Mouse (Mus musculus) hindbrain, embryonic 14.5 days (tissue): Measurements from ENCODE around the gene Smg6. TPM values are rescaled to one million over a fixed set of nuclear protein-coding genes. Genes with fewer than 3 reads are reported as not detected.

Experiments used
- ATAC-seq: fragments of 200-750 bp; cut with Nextera tagmentation; 2 replicates; pipeline ENCODE4 v1.8.0; 2017; ENCODE audit warnings: moderate number of reproducible peaks, mild to moderate bottlenecking, moderate TSS enrichment, moderate library complexity; ENCODE audit not compliant: low FRiP score
- DNase-seq: peaks from one replicate; pipeline ENCODE4 v3.0.0-alpha.2; 2015; ENCODE audit warnings: low spot score
- H3K27ac ChIP-seq: fragments of 300-500 bp; sonication (generic); 2 replicates; pipeline ENCODE4 v1.5.1; 2014; ENCODE audit warnings: mild to moderate bottlenecking, moderate library complexity
- H3K27me3 ChIP-seq: fragments of 300-500 bp; sonication (generic); 2 replicates; pipeline ENCODE4 v1.6.1; 2014; ENCODE audit warnings: mild to moderate bottlenecking, low read length, mixed read lengths; ENCODE audit not compliant: control insufficient read depth, insufficient read depth
- H3K36me3 ChIP-seq: fragments of 300-500 bp; sonication (generic); replicated peaks from 2 replicates; pipeline ENCODE4 v1.6.1; 2014; ENCODE audit not compliant: control insufficient read depth, insufficient read depth
- H3K4me1 ChIP-seq: fragments of 300-500 bp; sonication (generic); replicated peaks from 2 replicates; pipeline ENCODE4 v1.6.1; 2014; ENCODE audit warnings: antibody characterized with exemption, low read length, mixed read lengths; ENCODE audit not compliant: control insufficient read depth, insufficient read depth
- H3K4me2 ChIP-seq: fragments of 300-500 bp; sonication (generic); replicated peaks from 2 replicates; pipeline ENCODE4 v1.6.1; 2014; ENCODE audit warnings: mild to moderate bottlenecking, moderate library complexity
- H3K4me3 ChIP-seq: fragments of 300-500 bp; sonication (generic); replicated peaks from 2 replicates; pipeline ENCODE4 v1.5.1; 2014; ENCODE audit warnings: mild to moderate bottlenecking, low read length
- H3K9ac ChIP-seq: fragments of 300-500 bp; sonication (generic); 2 replicates; pipeline ENCODE4 v1.6.1; 2014
- H3K9me3 ChIP-seq: fragments of 300-500 bp; sonication (generic); 2 replicates; pipeline ENCODE4 v1.6.1; 2016; ENCODE audit warnings: low read length; ENCODE audit not compliant: control insufficient read depth
- whole genome bisulfite sequencing: fragments of 180-500 bp; shearing (Covaris S2); extraction: QIAGEN DNeasy Blood & Tissue Kit; methylation state at CpG from one replicate; pipeline ENCODE4 v1.1.7; 2014; 5-methylcytosine and 5-hydroxymethylcytosine counted together
- polyA plus RNA-seq: library from polyadenylated mRNA; unstranded; fragments of >200 nt; fragmentation: Nextera tagmentation; extraction: Ambion mirVana; gene quantifications from 2 replicates; pipeline ENCODE4 v1.2.1, GENCODE M21; 2014

Smg6 gene
- polyA plus RNA-seq, 1 experiment from 2014 or later, result 14.0 TPM

- Histone ChIP-seq H3K27me3 (no peaks in the 10 kb centered on the region), H3K27ac (0 out of 2 replicates have a peak overlapping the region, but pooled peaks have one; percentile 34), H3K9me3 (no peaks in the 10 kb centered on the region), H3K36me3 (peaks cover 14% of the 10 kb centered on the region; the same call in 1 of the 2 replicates), H3K4me1 (peaks cover 16% of the 10 kb centered on the region), H3K9ac (no peak overlapping the region), H3K4me3 (no peak overlapping the region), H3K4me2 (no peak overlapping the region)
- no peak for DNase-seq
- 82% methylated on average over 7 of the region's 7 CpGs for WGBS
- ATAC-seq, result no peak
These were observed 122.2 kb downstream of the Smg6 start for GRCm38 (mm10) chr11:75047736-75048407.

GRCm38 (mm10) chr11:75049146-75049545 is 123.5 kb downstream of the Smg6 start:
- DNase-seq, result no peak
- Histone ChIP-seq H3K27me3 (no peaks in the 10 kb centered on the region), H3K36me3 (peaks cover 13% of the 10 kb centered on the region; the same call in 1 of the 2 replicates), H3K4me1 (peaks cover 16% of the 10 kb centered on the region), H3K27ac (no peak overlapping the region), H3K4me2 (no peak overlapping the region), H3K4me3 (no peak overlapping the region), H3K9me3 (no peaks in the 10 kb centered on the region), H3K9ac (no peak overlapping the region)
- no peak for ATAC-seq
- 73% methylated on average over 2 of the region's 2 CpGs for WGBS

DNA sequence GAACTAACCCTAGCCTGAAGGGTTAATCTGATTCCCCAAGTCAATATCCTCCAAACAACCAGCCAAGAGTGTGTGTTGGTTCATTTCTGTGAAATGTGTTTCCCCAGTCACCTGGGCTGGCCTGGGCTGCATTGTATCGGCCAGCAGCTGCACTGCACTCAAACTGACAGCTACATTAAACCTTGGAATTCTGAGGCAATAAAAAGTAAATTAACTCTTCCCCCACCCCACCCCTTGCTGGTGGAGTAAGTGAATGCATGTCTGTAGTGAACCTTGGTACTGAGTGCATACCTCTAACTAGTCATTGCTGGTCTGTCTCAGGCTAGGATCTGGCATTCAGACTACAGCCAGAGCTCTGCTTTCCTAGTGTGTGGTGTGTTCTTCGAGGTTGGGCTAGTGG is 124.2 kb downstream of the Smg6 start:
- H3K4me2 ChIP-seq, result no peak overlapping the region
- peaks cover 17% of the 10 kb centered on the region for H3K36me3 ChIP-seq
- DNase-seq (no peak), ATAC-seq (no peak)
- H3K27ac ChIP-seq, result no peak overlapping the region
- H3K9me3 ChIP-seq, result no peaks in the 10 kb centered on the region
- H3K9ac ChIP-seq, result no peak overlapping the region
- peaks cover 16% of the 10 kb centered on the region for H3K4me1 ChIP-seq
- no peaks in the 10 kb centered on the region for H3K27me3 ChIP-seq
- H3K4me3 ChIP-seq, result no peak overlapping the region
- 71% methylated on average over 2 of the region's 2 CpGs for WGBS

- Histone ChIP-seq H3K4me2 (no peak overlapping the region), H3K9ac (no peak overlapping the region), H3K27me3 (no peaks in the 10 kb centered on the region), H3K9me3 (no peaks in the 10 kb centered on the region), H3K4me1 (peaks cover 16% of the 10 kb centered on the region), H3K36me3 (peaks cover 25% of the 10 kb centered on the region), H3K27ac (peak overlapping the region; percentile 49), H3K4me3 (no peak overlapping the region)
- 79% methylated on average over 1 of the region's 1 CpGs for WGBS
- DNase-seq (no peak), ATAC-seq (no peak)
These were observed 125.6 kb downstream of the Smg6 start for GRCm38 (mm10) chr11:75051239-75051638.

- H3K4me1 ChIP-seq, result peaks cover 16% of the 10 kb centered on the region
- DNase-seq (no peak), ATAC-seq (no peak)
- 62% methylated on average over 13 of the region's 13 CpGs for WGBS
- no peak overlapping the region for H3K9ac ChIP-seq
- no peak overlapping the region for H3K4me3 ChIP-seq
- H3K27ac ChIP-seq, result peak overlapping the region; percentile 49
- no peaks in the 10 kb centered on the region for H3K9me3 ChIP-seq
- H3K4me2 ChIP-seq, result no peak overlapping the region
- peaks cover 19% of the 10 kb centered on the region for H3K36me3 ChIP-seq
- no peaks in the 10 kb centered on the region for H3K27me3 ChIP-seq
These were observed 126.3 kb downstream of the Smg6 start for GRCm38 (mm10) chr11:75051712-75052550.

DNA sequence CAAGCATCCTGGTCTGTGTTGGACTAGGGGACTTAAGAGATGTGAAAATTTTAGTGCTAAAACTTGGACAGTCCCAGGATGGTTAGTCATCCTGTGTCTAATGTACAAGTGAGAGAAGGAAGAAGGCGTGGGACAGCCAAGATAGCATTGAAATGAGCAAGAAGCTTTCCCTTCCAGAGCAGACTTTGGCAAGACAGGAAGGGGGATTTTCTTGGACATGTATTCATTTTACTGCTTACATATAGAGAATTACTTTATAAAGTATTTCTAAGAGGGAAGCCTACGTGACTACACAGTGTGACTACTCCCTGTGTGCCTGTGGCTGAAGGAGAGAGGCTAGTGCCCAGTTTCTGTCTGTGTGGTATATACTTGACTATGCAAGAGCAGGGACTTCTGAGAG is 127.4 kb downstream of the Smg6 start:
- ATAC-seq, result no peak
- H3K27me3 ChIP-seq, result no peaks in the 10 kb centered on the region
- 90% methylated on average over 2 of the region's 2 CpGs for WGBS
- no peak overlapping the region for H3K4me2 ChIP-seq
- H3K4me1 ChIP-seq, result peaks cover 12% of the 10 kb centered on the region
- no peak overlapping the region for H3K27ac ChIP-seq
- H3K4me3 ChIP-seq, result no peak overlapping the region
- H3K9ac ChIP-seq, result no peak overlapping the region
- peaks cover 26% of the 10 kb centered on the region for H3K36me3 ChIP-seq
- no peak for DNase-seq
- no peaks in the 10 kb centered on the region for H3K9me3 ChIP-seq

GRCm38 (mm10) chr11:75053722-75054121 is 128.1 kb downstream of the Smg6 start:
- 0 out of 2 replicates have a peak overlapping the region, but pooled peaks have one; percentile 4 for H3K27ac ChIP-seq

GRCm38 (mm10) chr11:75054184-75054877 is 128.7 kb downstream of the Smg6 start:
- ATAC-seq, result no peak
- Histone ChIP-seq H3K9ac (no peak overlapping the region), H3K4me3 (no peak overlapping the region), H3K27ac (0 out of 2 replicates have a peak overlapping the region, but pooled peaks have one; percentile 4), H3K4me2 (no peak overlapping the region), H3K36me3 (peaks cover 28% of the 10 kb centered on the region), H3K27me3 (no peaks in the 10 kb centered on the region), H3K9me3 (no peaks in the 10 kb centered on the region), H3K4me1 (peaks cover 12% of the 10 kb centered on the region)
- DNase-seq, result no peak
- WGBS, result 72% methylated on average over 5 of the region's 5 CpGs

More at GRCm38 (mm10) chr11:75053722-75054121, 128.1 kb downstream of the Smg6 start:
- H3K4me3 ChIP-seq, result no peak overlapping the region
- ATAC-seq, result no peak
- no peaks in the 10 kb centered on the region for H3K27me3 ChIP-seq
- H3K9ac ChIP-seq, result no peak overlapping the region
- WGBS, result 71% methylated on average over 7 of the region's 7 CpGs
- peaks cover 28% of the 10 kb centered on the region for H3K36me3 ChIP-seq
- DNase-seq, result no peak
- no peak overlapping the region for H3K4me2 ChIP-seq
- peaks cover 12% of the 10 kb centered on the region for H3K4me1 ChIP-seq
- no peaks in the 10 kb centered on the region for H3K9me3 ChIP-seq

- H3K4me3 ChIP-seq, result no peak overlapping the region
- peaks cover 12% of the 10 kb centered on the region for H3K4me1 ChIP-seq
- H3K9me3 ChIP-seq, result no peaks in the 10 kb centered on the region
- no peak overlapping the region for H3K4me2 ChIP-seq
- no peak overlapping the region for H3K27ac ChIP-seq
- 89% methylated on average over 3 of the region's 3 CpGs for whole genome bisulfite sequencing
- peaks cover 28% of the 10 kb centered on the region for H3K36me3 ChIP-seq
- DNase-seq, result no peak
- ATAC-seq, result no peak
- no peaks in the 10 kb centered on the region for H3K27me3 ChIP-seq
- no peak overlapping the region for H3K9ac ChIP-seq
These were observed 129.2 kb downstream of the Smg6 start for GRCm38 (mm10) chr11:75054878-75055214.
